Mouse (Mus musculus) lung, postnatal 14 days (tissue): Measurements from ENCODE around the gene Slitrk3.
"Not testable (repeated sequence)": the region's sequence is repeated elsewhere in the genome, so short reads cannot be mapped to it uniquely, and the experiment has no call there.

ENCODE experiments used
- DNase-seq: peaks from one replicate; pipeline ENCODE4 v3.0.0; 2021

The Slitrk3 gene

GRCm38 (mm10) chr3:73057197-73057811 is at the start of gene Slitrk3:
Slitrk3 (minus strand) TSS chr3:73057803.
- DNase-seq: no peak

GRCm38 (mm10) chr3:73094445-73094844 is 36.8 kb upstream of the Slitrk3 start:
- DNase-seq: not testable (repeated sequence)

- no peak for DNase-seq
Observed at GRCm38 (mm10) chr3:73084620-73085019, 27.0 kb upstream of the Slitrk3 start.

- DNase-seq: peak; percentile 50
Observed at GRCm38 (mm10) chr3:73065823-73066755, 8.5 kb upstream of the Slitrk3 start.

- DNase-seq: no peak
Observed at GRCm38 (mm10) chr3:73058190-73058589, 587 bp upstream of the Slitrk3 start.

- no peak for DNase-seq
Observed at GRCm38 (mm10) chr3:73056492-73057196, 959 bp downstream of the Slitrk3 start.

- DNase-seq: no peak
Observed at GRCm38 (mm10) chr3:73056044-73056438, 1.6 kb downstream of the Slitrk3 start.

GRCm38 (mm10) chr3:73055399-73056043 is 2.1 kb downstream of the Slitrk3 start:
- no peak for DNase-seq

GRCm38 (mm10) chr3:73053451-73053931 is 4.1 kb downstream of the Slitrk3 start:
- no peak for DNase-seq

- peak; percentile 45 for DNase-seq
Observed at GRCm38 (mm10) chr3:73046248-73046647, 11.4 kb downstream of the Slitrk3 start.

- no peak for DNase-seq
Observed at GRCm38 (mm10) chr3:73042256-73042655, 15.3 kb downstream of the Slitrk3 start.

- no peak for DNase-seq
Observed at GRCm38 (mm10) chr3:73006045-73006444, 51.6 kb downstream of the Slitrk3 start.

- DNase-seq: no peak
Observed at GRCm38 (mm10) chr3:73002933-73003696, 54.5 kb downstream of the Slitrk3 start.

- DNase-seq: no peak
Observed at GRCm38 (mm10) chr3:72997517-72997916, 60.1 kb downstream of the Slitrk3 start.
